Mouse (Mus musculus) liver, embryonic 11.5 days (tissue): ENCODE results near the gene Zcwpw1. TPM values are rescaled to one million over a fixed set of nuclear protein-coding genes. Genes with fewer than 3 reads are reported as not detected.
"Not testable (repeated sequence)": the region's sequence is repeated elsewhere in the genome, so short reads cannot be mapped to it uniquely, and the experiment has no call there.

Experiments
- ATAC-seq: fragments of 200-750 bp; cut with Nextera tagmentation; replicated peaks from 2 replicates; pipeline ENCODE4 v1.8.0; 2017; ENCODE audit warnings: moderate number of reproducible peaks, mild to moderate bottlenecking, moderate TSS enrichment, moderate library complexity; ENCODE audit not compliant: low FRiP score
- DNase-seq: peaks from one replicate; pipeline ENCODE4 v3.0.0-alpha.2; 2017; ENCODE audit warnings: low spot score
- H3K27ac ChIP-seq: fragments of 300-500 bp; sonication (generic); 2 replicates; pipeline ENCODE4 v1.5.1; 2014; ENCODE audit warnings: mild to moderate bottlenecking, low read depth, low read length, control low read depth
- H3K27me3 ChIP-seq: fragments of 300-500 bp; sonication (generic); replicated peaks from 2 replicates; pipeline ENCODE4 v1.6.1; 2014; ENCODE audit warnings: low read length, mixed read lengths; ENCODE audit not compliant: control insufficient read depth, insufficient read depth
- H3K36me3 ChIP-seq: fragments of 300-500 bp; sonication (generic); 2 replicates; pipeline ENCODE4 v1.6.1; 2014; ENCODE audit warnings: mild to moderate bottlenecking, low read length, moderate library complexity, mixed read lengths; ENCODE audit not compliant: control insufficient read depth, insufficient read depth
- H3K4me1 ChIP-seq: fragments of 300-500 bp; sonication (generic); replicated peaks from 2 replicates; pipeline ENCODE4 v1.6.1; 2014; ENCODE audit warnings: low read length, mixed read lengths; ENCODE audit not compliant: control insufficient read depth, insufficient read depth
- H3K4me2 ChIP-seq: fragments of 300-500 bp; sonication (generic); 2 replicates; pipeline ENCODE4 v1.6.1; 2014; ENCODE audit warnings: mild to moderate bottlenecking, control low read depth, moderate library complexity
- H3K4me3 ChIP-seq: fragments of 300-500 bp; sonication (generic); 2 replicates; pipeline ENCODE4 v1.5.1; 2014; ENCODE audit warnings: low read depth, low read length, control low read depth
- H3K9ac ChIP-seq: fragments of 300-500 bp; sonication (generic); 2 replicates; pipeline ENCODE4 v1.6.1; 2014; ENCODE audit warnings: low read depth, low read length, control low read depth
- H3K9me3 ChIP-seq: fragments of 300-500 bp; sonication (generic); 2 replicates; pipeline ENCODE4 v1.6.1; 2016; ENCODE audit warnings: low read length, inconsistent platforms, mixed read lengths; ENCODE audit not compliant: control insufficient read depth
- WGBS: fragments of 180-500 bp; shearing (Covaris S2); extraction: QIAGEN DNeasy Blood & Tissue Kit; methylation state at CpG from one replicate; pipeline ENCODE4 v1.1.7; 2014; 5-methylcytosine and 5-hydroxymethylcytosine counted together
- polyA plus RNA-seq: library from polyadenylated mRNA; unstranded; fragments of >200 nt; fragmentation: Nextera tagmentation; extraction: Ambion mirVana; gene quantifications from 2 replicates; pipeline ENCODE4 v1.2.1, GENCODE M21; 2014

The Zcwpw1 gene
- polyA plus RNA-seq, 1 experiment from 2014 or later, result 13.1 TPM

GRCm38 (mm10) chr5:137830238-137830637, 42.6 kb downstream of the Zcwpw1 start:
- H3K4me1 ChIP-seq, result no peaks in the 10 kb centered on the region
- H3K9ac ChIP-seq, result no peak overlapping the region
- no peak overlapping the region for H3K4me2 ChIP-seq
- no peaks in the 10 kb centered on the region for H3K27me3 ChIP-seq
- peak overlapping the region; percentile 8; the same call in 1 of the 2 replicates for H3K27ac ChIP-seq
- no peak overlapping the region for H3K4me3 ChIP-seq
- no peaks in the 10 kb centered on the region for H3K36me3 ChIP-seq
- 63% methylated on average over 7 of the region's 7 CpGs for WGBS
- DNase-seq, result no peak
- no peak for ATAC-seq
- H3K9me3 ChIP-seq, result no peaks in the 10 kb centered on the region

DNA sequence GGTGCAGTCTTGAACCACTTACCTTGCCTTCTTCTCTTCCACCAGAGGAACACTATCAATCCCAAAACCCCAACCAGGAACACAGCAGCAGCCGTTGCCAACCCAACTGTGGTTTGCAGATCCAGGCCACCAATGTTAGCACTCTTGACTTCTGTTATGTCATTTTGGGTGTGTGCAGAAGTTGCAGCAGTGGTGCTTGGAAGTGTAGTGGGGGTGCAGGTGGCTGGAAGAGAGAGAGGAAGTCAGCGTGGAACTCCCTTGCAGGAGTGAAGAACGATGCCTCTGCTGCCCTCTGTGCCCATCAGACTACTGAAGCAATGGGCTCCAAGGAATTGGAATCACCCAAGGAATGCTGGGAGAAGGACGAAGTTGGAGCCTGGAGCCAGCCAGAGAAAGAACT, 43.5 kb downstream of the Zcwpw1 start:
- no peak for DNase-seq
- Histone ChIP-seq H3K4me3 (no peak overlapping the region), H3K9ac (no peak overlapping the region), H3K36me3 (no peaks in the 10 kb centered on the region), H3K4me2 (no peak overlapping the region), H3K4me1 (no peaks in the 10 kb centered on the region), H3K27me3 (no peaks in the 10 kb centered on the region), H3K9me3 (no peaks in the 10 kb centered on the region), H3K27ac (no peak overlapping the region)
- ATAC-seq, result no peak
- WGBS, result 61% methylated on average over 4 of the region's 4 CpGs

GRCm38 (mm10) chr5:137831506-137831905, 43.9 kb downstream of the Zcwpw1 start:
- Histone ChIP-seq H3K27me3 (no peaks in the 10 kb centered on the region), H3K27ac (no peak overlapping the region), H3K4me1 (no peaks in the 10 kb centered on the region), H3K4me3 (no peak overlapping the region), H3K9me3 (no peaks in the 10 kb centered on the region), H3K9ac (no peak overlapping the region), H3K4me2 (no peak overlapping the region), H3K36me3 (no peaks in the 10 kb centered on the region)
- 56% methylated on average over 6 of the region's 6 CpGs for WGBS
- no peak for ATAC-seq
- no peak for DNase-seq

- Histone ChIP-seq H3K27ac (no peak overlapping the region), H3K36me3 (no peaks in the 10 kb centered on the region), H3K4me1 (no peaks in the 10 kb centered on the region), H3K4me3 (no peak overlapping the region), H3K9me3 (no peaks in the 10 kb centered on the region), H3K4me2 (no peak overlapping the region), H3K9ac (no peak overlapping the region), H3K27me3 (no peaks in the 10 kb centered on the region)
- 51% methylated on average over 4 of the region's 4 CpGs for WGBS
- ATAC-seq (no peak), DNase-seq (no peak)
Observed at GRCm38 (mm10) chr5:137833500-137833899, 45.9 kb downstream of the Zcwpw1 start.

DNA sequence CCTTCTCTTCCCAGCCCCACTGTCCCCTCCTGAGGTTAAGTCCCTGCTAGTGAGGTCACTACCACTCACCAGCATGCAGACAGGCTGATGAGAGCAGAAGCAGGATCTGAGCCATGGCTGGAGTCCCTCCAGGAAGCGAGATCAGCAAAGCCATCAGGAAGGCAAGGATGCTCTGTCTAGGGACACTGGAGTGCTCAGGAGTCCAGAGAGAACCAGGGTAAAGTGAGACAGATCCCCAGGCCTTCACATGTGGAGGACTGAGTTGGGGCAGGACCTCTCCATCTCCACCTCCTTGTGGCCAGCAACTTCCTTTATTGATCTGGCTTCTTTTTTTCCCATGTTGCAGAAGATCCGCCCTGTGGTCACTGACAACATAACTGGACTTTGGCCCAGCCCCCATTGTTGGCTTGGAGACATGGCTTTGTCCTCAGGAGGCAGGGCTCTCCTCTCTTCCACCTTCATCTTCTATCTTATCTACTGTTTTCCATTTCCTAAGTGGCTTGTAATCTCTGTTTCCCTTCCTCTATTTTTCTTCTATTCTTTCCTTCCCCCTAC, 48.4 kb downstream of the Zcwpw1 start, which contains the start of gene Pilra:
Gene Pilra, minus strand, starts transcription at position 316 of the 555 bp plus-strand sequence.
- not testable (repeated sequence) for H3K9ac ChIP-seq, H3K4me3 ChIP-seq
- WGBS, result 33% methylated on average over 2 of the region's 2 CpGs

GRCm38 (mm10) chr5:137836611-137837010, 49.0 kb downstream of the Zcwpw1 start:
- no peak overlapping the region for H3K27ac ChIP-seq
- no peak overlapping the region for H3K4me3 ChIP-seq
- DNase-seq, result no peak
- H3K4me2 ChIP-seq, result no peak overlapping the region
- no peaks in the 10 kb centered on the region for H3K4me1 ChIP-seq
- no peak overlapping the region for H3K9ac ChIP-seq
- H3K36me3 ChIP-seq, result no peaks in the 10 kb centered on the region
- ATAC-seq, result no peak
- no peaks in the 10 kb centered on the region for H3K9me3 ChIP-seq
- no peaks in the 10 kb centered on the region for H3K27me3 ChIP-seq

More for the DNA sequence above, 48.4 kb downstream of the Zcwpw1 start, which contains the start of gene Pilra:
- not testable (repeated sequence) for H3K4me1 ChIP-seq, DNase-seq, H3K4me2 ChIP-seq, ATAC-seq, H3K27me3 ChIP-seq, H3K9me3 ChIP-seq, H3K36me3 ChIP-seq, H3K27ac ChIP-seq

- not testable (repeated sequence) for H3K27ac ChIP-seq, H3K4me3 ChIP-seq, DNase-seq, ATAC-seq, H3K27me3 ChIP-seq, H3K36me3 ChIP-seq, H3K9ac ChIP-seq, H3K9me3 ChIP-seq, H3K4me1 ChIP-seq, H3K4me2 ChIP-seq
Observed at GRCm38 (mm10) chr5:137837110-137837509, 49.5 kb downstream of the Zcwpw1 start.

DNA sequence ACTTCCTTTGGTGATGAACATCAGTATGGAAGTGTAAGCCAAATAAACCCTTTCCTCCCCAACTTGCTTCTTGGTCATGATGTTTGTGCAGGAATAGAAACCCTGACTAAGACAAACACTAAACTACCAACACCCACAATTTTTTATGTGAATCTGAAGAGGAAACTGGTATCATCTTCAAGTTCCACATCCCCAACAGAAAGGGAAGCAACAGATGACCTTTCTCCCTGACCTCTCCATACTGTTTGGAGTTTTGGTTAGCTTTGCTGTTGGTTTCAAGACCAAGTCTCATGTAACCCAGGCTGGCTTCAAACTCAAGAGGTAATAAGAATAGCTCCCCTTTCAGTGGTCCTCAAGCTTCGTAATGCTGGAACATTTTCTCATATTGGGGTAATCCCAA, 62.7 kb downstream of the Zcwpw1 start:
- H3K27ac ChIP-seq, H3K9ac ChIP-seq, H3K4me3 ChIP-seq, H3K36me3 ChIP-seq, H3K9me3 ChIP-seq, ATAC-seq, H3K27me3 ChIP-seq, H3K4me2 ChIP-seq, H3K4me1 ChIP-seq, DNase-seq: not testable (repeated sequence)
- WGBS, result 71% methylated on average over 1 of the region's 1 CpGs

DNA sequence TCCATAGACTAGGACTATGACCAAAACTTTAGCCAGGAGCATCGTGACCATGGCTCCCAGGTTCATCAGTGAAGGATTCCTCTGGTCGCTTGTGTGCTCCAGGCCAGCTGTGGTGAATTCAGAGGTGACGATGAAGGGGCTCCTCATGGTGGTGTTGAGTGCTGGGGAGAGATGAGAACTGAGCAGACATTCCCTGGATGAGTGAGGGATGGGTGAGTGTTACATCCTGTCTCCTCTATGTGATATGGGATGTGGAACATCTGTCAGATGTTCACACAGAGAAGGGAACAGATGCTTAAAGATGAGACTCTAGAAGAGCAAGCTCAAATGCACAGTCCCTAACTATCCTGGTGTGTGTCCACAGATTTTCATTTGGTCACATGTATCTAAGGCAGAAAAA, 67.3 kb downstream of the Zcwpw1 start:
- H3K4me2 ChIP-seq, ATAC-seq: not testable (repeated sequence)

More for the DNA sequence above, 67.3 kb downstream of the Zcwpw1 start:
- H3K9me3 ChIP-seq, H3K4me3 ChIP-seq, H3K27ac ChIP-seq, H3K36me3 ChIP-seq, H3K9ac ChIP-seq, H3K4me1 ChIP-seq, DNase-seq, H3K27me3 ChIP-seq: not testable (repeated sequence)
- WGBS, result 75% methylated on average over 3 of the region's 3 CpGs
